Mouse (Mus musculus) heart, embryonic 16.5 days (tissue): Measurements from ENCODE around the gene Guk1. TPM values are rescaled to one million over a fixed set of nuclear protein-coding genes. Genes with fewer than 3 reads are reported as not detected.

Experiments used
- ATAC-seq: fragments of 200-750 bp; cut with Nextera tagmentation; replicated peaks from 2 replicates; pipeline ENCODE4 v1.8.0; 2017; ENCODE audit warnings: moderate number of reproducible peaks; ENCODE audit not compliant: insufficient read depth, low FRiP score; ENCODE audit errors: extremely low read depth
- H3K27ac ChIP-seq: fragments of 300-500 bp; sonication (generic); 2 replicates; pipeline ENCODE4 v1.5.1; 2014; ENCODE audit warnings: mild to moderate bottlenecking, low read length, control low read depth, moderate library complexity
- H3K27me3 ChIP-seq: fragments of 300-500 bp; sonication (generic); 2 replicates; pipeline ENCODE4 v1.6.1; 2014; ENCODE audit warnings: low read length, mixed read lengths; ENCODE audit not compliant: control insufficient read depth, insufficient read depth
- H3K36me3 ChIP-seq: fragments of 300-500 bp; sonication (generic); 2 replicates; pipeline ENCODE4 v1.6.1; 2014; ENCODE audit not compliant: control insufficient read depth, insufficient read depth
- H3K4me1 ChIP-seq: fragments of 300-500 bp; sonication (generic); 2 replicates; pipeline ENCODE4 v1.6.1; 2014; ENCODE audit warnings: low read length, mixed read lengths; ENCODE audit not compliant: control insufficient read depth, insufficient read depth
- H3K4me2 ChIP-seq: fragments of 300-500 bp; sonication (generic); 2 replicates; pipeline ENCODE4 v1.6.1; 2014; ENCODE audit warnings: low read depth, mild to moderate bottlenecking, control low read depth, low read length
- H3K4me3 ChIP-seq: fragments of 300-500 bp; sonication (generic); 2 replicates; pipeline ENCODE4 v1.5.1; 2014; ENCODE audit warnings: mild to moderate bottlenecking, control low read depth, low read length
- H3K9ac ChIP-seq: fragments of 300-500 bp; sonication (generic); 2 replicates; pipeline ENCODE4 v1.6.1; 2014; ENCODE audit warnings: low read length, control low read depth
- H3K9me3 ChIP-seq: fragments of 300-500 bp; sonication (generic); replicated peaks from 2 replicates; pipeline ENCODE4 v1.6.1; 2016; ENCODE audit warnings: low read length; ENCODE audit not compliant: control insufficient read depth
- WGBS: fragments of 180-500 bp; shearing (Covaris S2); extraction: QIAGEN DNeasy Blood & Tissue Kit; methylation state at CpG from one replicate; pipeline ENCODE4 v1.1.7; 2014; 5-methylcytosine and 5-hydroxymethylcytosine counted together
- polyA plus RNA-seq: library from polyadenylated mRNA; unstranded; fragments of >200 nt; fragmentation: Nextera tagmentation; extraction: Ambion mirVana; gene quantifications from 2 replicates; pipeline ENCODE4 v1.2.1, GENCODE M21; 2015

Guk1 gene
- 130 and 140 TPM in 2 replicates for polyA plus RNA-seq

DNA sequence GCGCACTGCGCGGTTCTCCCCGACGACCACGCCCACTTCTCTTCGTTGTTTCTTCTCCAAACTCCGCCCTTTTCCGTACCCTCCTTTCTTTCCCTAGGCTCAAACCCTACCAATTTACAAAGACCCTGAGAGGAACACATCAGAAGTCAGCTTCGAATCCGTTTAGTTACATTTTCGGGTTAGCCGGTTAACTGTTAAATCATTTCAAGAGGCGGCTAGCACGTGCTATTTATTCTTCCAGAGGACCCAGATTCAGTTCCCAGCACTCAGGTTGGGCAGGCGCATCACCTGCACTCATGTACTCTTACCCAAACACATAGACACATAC, at the start of gene Guk1:
Guk1 (minus strand) TSS at position 154 of the 328 bp plus-strand sequence.
- Histone ChIP-seq H3K27ac (peak within 1 kb of the TSS; percentile 91), H3K9ac (peak within 1 kb of the TSS; percentile 71), H3K4me3 (peak within 1 kb of the TSS; percentile 70), H3K4me2 (peak within 1 kb of the TSS; percentile 72), H3K4me1 (peaks cover 6% of the 10 kb centered on the region), H3K9me3 (no peaks in the 10 kb centered on the region), H3K27me3 (no peaks in the 10 kb centered on the region), H3K36me3 (no peaks in the 10 kb centered on the region)
- 0 out of 2 replicates have a peak, but pooled peaks have one; percentile 2 for ATAC-seq
- 4% methylated on average over 16 of the region's 16 CpGs for WGBS

DNA sequence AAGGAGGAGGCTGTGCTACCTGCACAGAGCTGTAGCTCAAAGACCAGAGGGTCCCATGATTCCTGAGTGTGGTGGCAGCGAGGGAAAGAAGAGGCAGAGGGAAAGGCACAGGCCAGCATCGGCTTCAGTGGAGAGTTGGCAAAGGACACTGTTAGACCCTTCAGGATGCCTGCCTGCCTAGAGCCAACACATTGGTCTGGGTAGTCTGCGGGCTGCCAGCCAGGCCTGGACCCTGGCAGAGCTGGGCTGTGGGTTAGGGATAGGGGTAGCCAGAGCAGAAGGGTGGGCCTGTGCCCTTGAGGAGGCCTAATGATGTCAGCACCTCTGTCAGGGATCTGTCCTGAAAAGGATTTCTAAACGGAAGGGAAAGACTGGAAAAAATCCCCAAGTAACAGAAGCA, 47.8 kb upstream of the Guk1 start:
- Histone ChIP-seq H3K9me3 (no peaks in the 10 kb centered on the region), H3K4me1 (peaks cover 8% of the 10 kb centered on the region; the same call in 1 of the 2 replicates), H3K27ac (no peak overlapping the region), H3K27me3 (peaks cover 21% of the 10 kb centered on the region), H3K4me2 (no peak overlapping the region), H3K4me3 (no peak overlapping the region), H3K9ac (no peak overlapping the region), H3K36me3 (no peaks in the 10 kb centered on the region)
- no peak for ATAC-seq
- WGBS: 65% methylated on average over 4 of the region's 4 CpGs

DNA sequence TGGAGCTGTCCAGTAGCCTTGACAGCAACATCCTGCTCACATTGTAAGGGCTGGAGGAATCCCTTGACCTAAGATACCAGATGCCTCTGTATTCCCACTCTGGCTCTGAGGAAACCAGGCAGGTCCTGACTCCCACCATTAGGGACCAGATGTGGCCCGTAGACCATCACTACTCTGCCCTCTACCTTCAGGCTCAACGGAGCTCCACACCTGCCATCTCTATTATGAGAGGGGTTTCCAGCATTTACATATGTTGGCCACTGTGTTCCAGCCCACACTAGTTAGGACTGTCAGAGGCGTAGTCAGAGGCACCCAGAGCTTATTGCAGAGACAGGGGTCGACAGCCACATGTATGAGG, 47.4 kb upstream of the Guk1 start:
- H3K9me3 ChIP-seq: no peaks in the 10 kb centered on the region
- no peak overlapping the region for H3K27ac ChIP-seq
- H3K27me3 ChIP-seq: peaks cover 20% of the 10 kb centered on the region
- H3K9ac ChIP-seq: no peak overlapping the region
- no peaks in the 10 kb centered on the region for H3K36me3 ChIP-seq
- no peak for ATAC-seq
- H3K4me1 ChIP-seq: peaks cover 8% of the 10 kb centered on the region; the same call in 1 of the 2 replicates
- WGBS: 56% methylated on average over 4 of the region's 4 CpGs
- no peak overlapping the region for H3K4me3 ChIP-seq
- no peak overlapping the region for H3K4me2 ChIP-seq

DNA sequence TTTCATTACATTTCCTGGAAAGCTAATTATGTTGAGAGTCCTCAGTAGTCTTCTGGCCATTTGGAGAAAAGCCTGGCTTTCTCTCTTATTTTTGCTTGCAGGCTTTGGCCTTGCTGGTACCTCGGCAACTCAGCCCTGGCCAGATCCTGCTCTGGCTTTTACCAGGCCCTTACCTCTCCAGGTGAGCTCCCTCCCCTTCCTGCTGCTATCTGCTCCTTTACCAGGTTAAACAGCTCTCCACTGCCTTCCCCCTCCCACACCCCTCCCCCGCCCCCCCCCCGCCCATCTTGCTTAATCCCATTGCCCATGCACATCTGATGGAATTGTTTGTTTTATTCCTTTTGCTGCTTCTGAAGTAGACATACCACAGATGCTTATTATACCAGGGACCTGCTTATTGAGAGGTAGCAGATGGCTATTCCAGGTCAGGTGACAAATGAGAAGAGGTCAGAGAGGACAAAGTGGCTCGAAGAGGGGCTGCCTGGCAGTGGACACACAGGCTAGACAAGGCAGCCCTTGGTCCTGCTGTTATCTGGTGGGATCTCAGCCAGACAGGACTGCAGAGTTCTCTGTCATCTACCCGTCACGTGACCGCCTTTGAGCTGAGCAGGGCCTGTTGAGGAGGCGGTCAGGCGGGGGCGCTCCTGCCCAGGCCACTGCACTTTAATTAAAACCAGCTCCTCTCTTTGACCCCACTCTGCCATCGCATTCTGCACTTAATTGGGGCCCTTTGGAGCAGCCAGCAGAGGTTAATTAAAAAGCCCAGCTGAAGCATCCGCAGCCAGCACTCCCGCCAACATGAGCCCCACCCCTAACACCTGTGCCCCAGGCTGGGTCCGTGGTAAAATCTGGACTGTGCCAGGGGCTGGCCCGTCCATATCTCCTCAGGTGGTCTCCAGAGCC, 46.8 kb upstream of the Guk1 start:
- H3K27me3 ChIP-seq: peaks cover 16% of the 10 kb centered on the region
- H3K9ac ChIP-seq: no peak overlapping the region
- H3K36me3 ChIP-seq: no peaks in the 10 kb centered on the region
- WGBS: 5% methylated on average over 15 of the region's 15 CpGs
- H3K4me2 ChIP-seq: peak overlapping the region; percentile 16; the same call in 1 of the 2 replicates
- peaks cover 8% of the 10 kb centered on the region; the same call in 1 of the 2 replicates for H3K4me1 ChIP-seq
- H3K9me3 ChIP-seq: no peaks in the 10 kb centered on the region
- peak; percentile 86 for ATAC-seq
- H3K27ac ChIP-seq: no peak overlapping the region
- H3K4me3 ChIP-seq: no peak overlapping the region

DNA sequence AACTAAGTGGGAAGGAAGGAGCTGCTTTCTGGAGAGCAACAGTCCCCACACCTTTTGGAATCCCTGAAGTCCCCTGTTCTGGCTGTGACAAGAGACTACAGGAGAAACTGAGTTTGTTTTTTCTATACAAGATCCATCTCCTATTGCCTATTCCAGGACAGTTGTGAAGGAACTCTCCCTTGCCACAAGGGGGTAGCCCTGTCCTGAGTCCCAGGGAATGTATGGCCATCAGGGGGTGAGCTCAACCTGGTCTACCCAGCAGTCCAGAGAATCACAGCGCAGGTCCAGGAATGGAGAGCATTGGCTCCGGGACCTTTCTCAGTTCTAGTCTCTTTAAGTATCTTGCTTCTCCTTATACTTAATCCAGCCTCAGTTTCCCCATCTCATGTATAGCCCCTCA, 40.8 kb upstream of the Guk1 start:
- Histone ChIP-seq H3K4me1 (peaks cover 7% of the 10 kb centered on the region; the same call in 1 of the 2 replicates), H3K9me3 (no peaks in the 10 kb centered on the region), H3K36me3 (no peaks in the 10 kb centered on the region), H3K9ac (no peak overlapping the region), H3K27me3 (no peaks in the 10 kb centered on the region), H3K27ac (no peak overlapping the region), H3K4me3 (no peak overlapping the region), H3K4me2 (no peak overlapping the region)
- 63% methylated on average over 2 of the region's 2 CpGs for WGBS
- no peak for ATAC-seq

DNA sequence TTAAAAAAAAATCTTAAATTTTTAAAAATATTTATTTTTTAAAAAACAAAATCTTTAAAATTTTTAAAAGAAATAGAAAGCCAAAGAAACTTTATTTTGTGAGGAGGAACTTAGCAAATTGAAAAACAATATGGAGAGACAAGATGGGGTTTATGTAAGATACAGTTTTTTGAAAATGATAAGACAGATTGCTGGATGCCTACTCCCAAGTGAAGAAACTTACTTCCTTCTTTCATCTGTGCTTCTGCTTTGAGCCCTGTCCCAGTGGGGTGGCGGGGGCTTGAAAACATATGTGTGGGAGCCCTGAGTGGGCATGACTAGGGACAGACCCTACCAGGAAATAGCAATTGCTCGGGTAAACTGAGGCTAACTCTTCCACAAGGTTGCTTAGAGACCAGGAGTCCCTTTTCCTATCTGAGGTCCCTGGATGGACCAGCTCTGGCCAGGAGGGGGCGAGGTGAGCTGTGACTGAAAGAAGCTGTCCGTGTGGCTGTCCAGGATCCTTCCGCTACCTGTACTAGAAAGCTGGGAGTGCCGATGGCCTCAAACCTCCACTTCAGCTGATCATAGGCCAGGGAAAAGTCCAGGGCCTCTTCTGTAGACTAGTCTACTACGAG, 38.2 kb upstream of the Guk1 start:
- no peak for ATAC-seq
- H3K27me3 ChIP-seq: no peaks in the 10 kb centered on the region
- H3K9ac ChIP-seq: no peak overlapping the region
- H3K36me3 ChIP-seq: no peaks in the 10 kb centered on the region
- 13% methylated on average over 7 of the region's 7 CpGs for WGBS
- H3K4me3 ChIP-seq: no peak overlapping the region
- H3K27ac ChIP-seq: no peak overlapping the region
- peaks cover 23% of the 10 kb centered on the region for H3K4me1 ChIP-seq
- H3K4me2 ChIP-seq: no peak overlapping the region
- H3K9me3 ChIP-seq: no peaks in the 10 kb centered on the region

DNA sequence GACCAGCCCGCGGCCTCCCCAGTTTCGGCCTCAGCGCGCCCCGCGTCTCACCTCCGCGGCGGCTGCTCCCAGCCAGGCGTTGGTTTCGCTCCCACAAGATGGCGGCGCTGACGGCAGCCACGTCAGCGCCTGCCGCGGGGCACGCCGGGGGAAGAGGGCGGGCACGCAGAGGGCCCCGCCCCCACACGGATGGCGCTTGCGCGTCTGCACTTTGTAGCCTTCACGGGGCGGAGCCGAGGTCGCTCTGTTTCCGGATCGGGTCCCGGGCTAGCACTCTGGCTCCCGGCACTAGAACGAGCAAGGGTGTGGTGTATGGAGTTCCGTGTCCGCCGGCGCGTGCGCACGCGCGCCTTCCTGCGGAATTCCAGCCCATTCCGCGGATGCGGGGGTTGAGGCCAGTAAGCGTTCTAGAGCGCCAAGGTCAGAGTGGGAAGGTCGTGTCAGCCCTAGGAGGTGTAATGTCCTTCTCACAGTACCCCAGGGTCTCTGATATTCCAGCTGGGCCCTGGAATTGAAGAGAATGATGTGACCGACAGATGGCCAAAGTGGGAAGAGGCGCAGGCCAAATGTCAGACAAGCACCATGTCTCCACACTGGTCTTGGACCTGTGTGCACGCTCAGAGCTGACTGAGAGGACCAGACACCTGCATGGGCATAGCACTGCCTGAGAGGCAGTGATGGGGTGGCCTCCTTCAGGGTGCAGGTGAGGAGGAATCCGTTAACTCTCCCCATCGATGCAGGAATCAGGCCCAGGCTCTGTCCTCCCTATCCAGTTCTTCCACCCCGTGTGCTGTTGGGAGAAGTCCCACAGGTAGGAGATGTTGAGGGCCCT, 36.3 kb upstream of the Guk1 start, which contains the start of gene Arf1:
Arf1 (minus strand) TSS at position 149 of the 832 bp plus-strand sequence.
- Histone ChIP-seq H3K9ac (peak within 1 kb of the TSS; percentile 100), H3K4me1 (peaks cover 42% of the 10 kb centered on the region), H3K27me3 (no peaks in the 10 kb centered on the region), H3K4me2 (peak within 1 kb of the TSS; percentile 73), H3K4me3 (peak within 1 kb of the TSS; percentile 100), H3K9me3 (no peaks in the 10 kb centered on the region), H3K27ac (peak within 1 kb of the TSS; percentile 96), H3K36me3 (no peaks in the 10 kb centered on the region; the same call in 1 of the 2 replicates)
- peak; percentile 97 for ATAC-seq
- 4% methylated on average over 59 of the region's 59 CpGs for WGBS

DNA sequence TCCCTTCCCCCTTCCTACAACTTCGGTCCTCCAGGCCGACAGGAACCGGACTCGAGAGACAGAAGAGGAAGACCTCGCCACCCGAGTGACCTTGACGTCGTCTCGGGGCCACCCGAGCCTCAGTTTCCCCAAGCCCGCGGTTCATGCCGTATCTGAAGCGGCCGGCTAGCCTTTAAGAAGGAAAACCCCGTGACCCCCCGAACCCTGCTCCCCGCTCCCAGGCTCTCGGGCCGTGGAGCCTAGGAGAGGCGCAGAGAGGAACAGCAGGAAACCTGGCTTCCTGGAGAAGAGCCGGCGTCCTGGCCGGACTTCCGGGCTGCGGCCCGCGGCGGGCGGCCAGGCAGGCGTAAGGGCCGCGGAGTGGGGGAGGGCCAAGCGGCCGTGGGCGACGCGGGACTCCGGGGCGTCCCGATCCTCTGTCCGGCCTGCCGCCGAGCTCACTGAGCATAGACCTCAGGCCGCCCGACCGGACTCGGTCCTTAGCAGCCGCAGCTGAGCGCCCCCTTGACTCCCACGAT, 35.7 kb upstream of the Guk1 start:
- no peaks in the 10 kb centered on the region; the same call in 1 of the 2 replicates for H3K36me3 ChIP-seq
- no peaks in the 10 kb centered on the region for H3K27me3 ChIP-seq
- peak overlapping the region; percentile 72 for H3K4me2 ChIP-seq
- H3K4me3 ChIP-seq: peak overlapping the region; percentile 100
- peaks cover 49% of the 10 kb centered on the region for H3K4me1 ChIP-seq
- 1% methylated on average over 51 of the region's 51 CpGs for WGBS
- peak overlapping the region; percentile 100 for H3K9ac ChIP-seq
- H3K9me3 ChIP-seq: no peaks in the 10 kb centered on the region
- ATAC-seq: peak; percentile 76
- peak overlapping the region; percentile 96 for H3K27ac ChIP-seq
